Comparison of ENCODE assay signal across 8 mouse cellular contexts in genomic region chr1:119048547-119048946, GRCm38 (mm10). TPM values are rescaled to one million over a fixed set of nuclear protein-coding genes. Genes with fewer than 3 reads are reported as not detected.
DNase-seq lines count a peak whose midpoint lies in the region; ATAC-seq and TF ChIP-seq lines count a peak whose summit lies in the region.
"Had no signal": no experiment of that assay in that cellular context is flagged by ENCODE, and none has a peak within 500 bp of the region (broad histone marks: within the 10 kb centered on the region; RNA-seq: fewer than 3 reads in every experiment).

No protein-coding gene starts in this region.

- WGBS in lung, embryonic 16.5 days = 19% methylated on average over 6 of the region's 6 CpGs
- 29% methylated on average over 6 of the region's 6 CpGs for WGBS in lung, adult 2 months
- WGBS in forebrain, embryonic 13.5 days = 3% methylated on average over 6 of the region's 6 CpGs
- WGBS in limb, embryonic 15.5 days = 8% methylated on average over 6 of the region's 6 CpGs

- peak overlapping the region; percentile 27; the same call in 1 of the 2 replicates for H3K9ac ChIP-seq in lung, embryonic 16.5 days (ENCODE audit: low read length)
- H3K9ac ChIP-seq in forebrain, embryonic 13.5 days = peak overlapping the region; percentile 84
- 0 out of 2 replicates have a peak overlapping the region, but pooled peaks have one; percentile 23 for H3K9ac ChIP-seq in limb, embryonic 15.5 days

- no peaks in the 10 kb centered on the region for H3K36me3 ChIP-seq in lung, embryonic 16.5 days (ENCODE audit: control insufficient read depth, insufficient read depth, low read length)
- no peaks in the 10 kb centered on the region for H3K36me3 ChIP-seq in forebrain, embryonic 13.5 days (ENCODE audit: poor library complexity, severe bottlenecking)
- H3K36me3 ChIP-seq in limb, embryonic 15.5 days = 0 out of 2 replicates have a peak, but pooled peaks cover 3% of the 10 kb centered on the region

- no peak for DNase-seq in lung, adult 2 months
- DNase-seq in adrenal gland, adult 2 months = no peak

- peaks cover 36% of the 10 kb centered on the region for H3K27me3 ChIP-seq in lung, embryonic 16.5 days (ENCODE audit: control insufficient read depth, insufficient read depth, low read depth, low read length)
- 0 out of 2 replicates have a peak, but pooled peaks cover 7% of the 10 kb centered on the region for H3K27me3 ChIP-seq in forebrain, embryonic 13.5 days
- no peaks in the 10 kb centered on the region for H3K27me3 ChIP-seq in limb, embryonic 15.5 days

- no peak for TF ChIP-seq POLR2A in lung, adult 2 months (IDR thresholded peaks at IDR 0.05; ENCODE audit: borderline replicate concordance, extremely low read depth, low read depth, low read length)

- H3K9me3 ChIP-seq in lung, embryonic 16.5 days (ENCODE audit: control insufficient read depth, low read length) = no peaks in the 10 kb centered on the region
- no peaks in the 10 kb centered on the region for H3K9me3 ChIP-seq in forebrain, embryonic 13.5 days (replicated peaks)
- no peaks in the 10 kb centered on the region for H3K9me3 ChIP-seq in limb, embryonic 15.5 days

- no peak overlapping the region for H3K4me3 ChIP-seq in lung, embryonic 16.5 days (ENCODE audit: low read length)
- H3K4me3 ChIP-seq in lung, adult 2 months (replicated peaks; ENCODE audit: extremely low read depth, low read depth, low read length) = no peak overlapping the region
- peak overlapping the region; percentile 32 for H3K4me3 ChIP-seq in forebrain, embryonic 13.5 days
- H3K4me3 ChIP-seq in limb, embryonic 15.5 days = peak overlapping the region; percentile 50

- peak overlapping the region; percentile 89 for H3K4me2 ChIP-seq in lung, embryonic 16.5 days (ENCODE audit: low read depth, low read length)
- H3K4me2 ChIP-seq in forebrain, embryonic 13.5 days = peak overlapping the region; percentile 91
- H3K4me2 ChIP-seq in limb, embryonic 15.5 days = peak overlapping the region; percentile 48

- peaks cover 45% of the 10 kb centered on the region for H3K4me1 ChIP-seq in lung, embryonic 16.5 days (replicated peaks; ENCODE audit: control insufficient read depth, insufficient read depth, low read length)
- H3K4me1 ChIP-seq in lung, adult 2 months (ENCODE audit: control insufficient read depth, insufficient read depth, low read length) = peaks cover 9% of the 10 kb centered on the region
- peaks cover 72% of the 10 kb centered on the region for H3K4me1 ChIP-seq in forebrain, embryonic 13.5 days
- peaks cover 51% of the 10 kb centered on the region for H3K4me1 ChIP-seq in limb, embryonic 15.5 days

- TF ChIP-seq CTCF in lung, adult 2 months (IDR thresholded peaks at IDR 0.05; ENCODE audit: insufficient read depth, low read length) = no peak

- ATAC-seq in lung, embryonic 16.5 days (ENCODE audit: low read depth) = no peak
- peak; percentile 22; the same call in 1 of the 2 replicates for ATAC-seq in forebrain, embryonic 13.5 days
- ATAC-seq in limb, embryonic 15.5 days (ENCODE audit: insufficient number of reproducible peaks, low FRiP score, low TSS enrichment, low read depth) = no peak
- no peak for ATAC-seq in erythroid progenitor cell, adult 5-6 weeks (replicated peaks; ENCODE audit: low FRiP score, poor library complexity, severe bottlenecking)
- ATAC-seq in activated CD4-positive, CD25-positive, alpha-beta regulatory T cell, adult 4 months = no peak

- no peak overlapping the region for H3K27ac ChIP-seq in lung, embryonic 16.5 days (ENCODE audit: low read length)
- H3K27ac ChIP-seq in forebrain, embryonic 13.5 days = peak overlapping the region; percentile 95
- H3K27ac ChIP-seq in limb, embryonic 15.5 days = peak overlapping the region; percentile 76; the same call in 1 of the 2 replicates

RNA-seq across cellular contexts. Expression of gene Gli2, which starts 4.9 kb away (rescaled TPM):
- 5.6 and 6.3 TPM in 2 replicates for polyA plus RNA-seq in lung, embryonic 16.5 days (2015; fragmentation: Nextera tagmentation; extraction: Ambion mirVana)
- polyA plus RNA-seq in lung, adult 2 months (2012; rRNA removed) = 4.1 and 4.4 TPM in 2 replicates
- 5.6 and 6.5 TPM in 2 replicates for polyA plus RNA-seq in forebrain, embryonic 13.5 days (2015; fragmentation: Nextera tagmentation; extraction: Ambion mirVana)
- 14.5 and 15.7 TPM in 2 replicates for polyA plus RNA-seq in limb, embryonic 15.5 days (2015; fragmentation: Nextera tagmentation; extraction: Ambion mirVana)
- not detected in 2 replicates for total RNA-seq in erythroid progenitor cell, adult 5-6 weeks (2015; ENCODE audit: low replicate concordance)
- total RNA-seq in erythroid progenitor cell, adult 5-6 weeks (2017; ENCODE audit: low replicate concordance) = not detected in 2 replicates
- total RNA-seq in adrenal gland, adult 2 months (2021) = 1 to 10 TPM; 1.0 to 1.5 TPM
- 1.2 and 1.6 TPM in 2 replicates for polyA plus RNA-seq in adrenal gland, adult 2 months (2012; rRNA removed)
- not detected for polyA plus RNA-seq in activated CD4-positive, CD25-positive, alpha-beta regulatory T cell, adult 4 months (2017; shearing (Covaris generic))
- total RNA-seq: common myeloid progenitor, adult 5-6 weeks had no signal

Comparison
In these comparisons a context has a peak if more than half of its experiments do, and no peak if none do; other contexts are left out.
1. H3K4me3 ChIP-seq: peak in forebrain, embryonic 13.5 days (single experiment) and limb, embryonic 15.5 days (single experiment); none in lung, embryonic 16.5 days (single experiment) and lung, adult 2 months (single experiment).
2. H3K9ac ChIP-seq: peak in every context shown above with its lines; median percentile 84 in forebrain, embryonic 13.5 days; 27 in lung, embryonic 16.5 days; 23 in limb, embryonic 15.5 days.
3. Peak in every context shown above with its lines, with median percentiles within 50 percentile points of each other: H3K4me2 ChIP-seq.